Mouse (Mus musculus) CD4-positive, CD25-positive, alpha-beta regulatory T cell, adult 9 weeks (primary cell): ENCODE measurements around the gene Olfr199. TPM values are rescaled to one million over a fixed set of nuclear protein-coding genes. Genes with fewer than 3 reads are reported as not detected.

Experiments
- polyA plus RNA-seq: library from polyadenylated mRNA; unstranded; fragments of 100-300 nt; shearing (Covaris generic); gene quantifications from one replicate; pipeline ENCODE4 v1.2.1, GENCODE M21; 2017

Olfr199 gene
- polyA plus RNA-seq = not detected

DNA sequence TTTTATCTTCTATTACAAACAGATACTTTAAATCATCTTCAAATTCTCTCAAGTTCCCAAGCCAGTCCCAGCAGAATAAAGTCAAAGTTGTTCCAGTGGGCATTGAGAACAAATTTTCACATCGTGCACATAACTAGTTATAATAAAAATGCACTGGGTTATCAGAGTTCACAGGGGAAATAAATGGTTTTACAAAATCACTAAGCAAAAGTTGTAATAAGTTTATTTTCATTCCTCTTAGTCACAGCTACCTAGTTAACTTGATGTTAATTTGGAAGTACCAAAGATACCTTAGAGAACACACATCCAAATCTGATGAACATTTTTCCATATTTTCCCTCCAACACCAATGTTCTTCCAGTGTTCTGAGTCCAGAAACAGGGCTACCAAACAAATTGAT is at the start of gene Olfr199:
TSS of gene Olfr199 (minus strand) at position 101 of the 400 bp plus-strand sequence.

DNA sequence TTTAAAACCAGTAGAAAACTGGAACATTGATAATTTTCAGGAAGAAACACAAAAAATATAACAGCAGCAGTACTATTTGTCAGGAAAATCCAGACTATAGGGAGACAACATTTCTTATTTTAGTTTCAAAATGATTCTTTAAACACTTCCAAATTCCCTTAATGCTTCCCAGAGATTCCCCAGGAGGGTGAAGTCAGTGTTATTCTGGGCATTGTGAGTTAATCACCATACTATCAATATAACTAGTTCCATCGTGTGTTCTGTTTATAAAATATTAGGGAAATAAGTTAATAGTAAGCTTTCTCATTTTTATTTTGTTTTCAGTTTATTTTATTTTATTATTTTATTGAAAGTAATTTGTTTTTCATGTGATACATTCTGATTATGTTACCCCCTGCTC is 16.1 kb downstream of the Olfr199 start, which contains the start of gene Olfr198:
TSS of gene Olfr198 (minus strand) at position 101 of the 400 bp plus-strand sequence.

DNA sequence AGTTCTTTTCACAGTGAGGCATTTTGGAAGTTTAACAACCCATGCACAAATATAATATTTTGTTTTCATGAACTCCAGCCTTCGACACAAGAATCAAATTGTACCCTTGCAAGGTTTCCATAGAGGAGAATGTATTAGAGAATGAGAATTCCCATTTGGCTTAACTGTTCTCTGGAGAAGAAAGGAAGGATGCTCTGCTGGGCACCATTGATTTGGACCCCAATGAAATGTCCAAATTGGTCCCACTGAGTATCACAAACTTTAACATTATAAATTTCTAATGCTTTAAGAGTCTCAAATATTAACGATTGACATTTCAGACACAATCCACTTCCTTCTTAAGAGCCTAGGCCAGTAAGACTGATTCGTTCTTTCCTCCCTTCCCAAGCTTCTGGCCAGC is 49.2 kb downstream of the Olfr199 start, which contains the start of gene Olfr196:
TSS of gene Olfr196 (minus strand) at position 101 of the 400 bp plus-strand sequence.

Other genes with a start within 250 kb of the Olfr199 start
- gene Olfr183, start 224.4 kb downstream of the Olfr199 start, polyA plus RNA-seq = not detected
- gene Olfr186, start 189.5 kb downstream of the Olfr199 start, polyA plus RNA-seq = 0.12 TPM
- gene Olfr187, start 180.0 kb downstream of the Olfr199 start, polyA plus RNA-seq = not detected
- not detected for gene Olfr190, start 141.8 kb downstream of the Olfr199 start, polyA plus RNA-seq
- not detected for gene Olfr191, start 129.9 kb downstream of the Olfr199 start, polyA plus RNA-seq
- not detected for gene Olfr193, start 107.9 kb downstream of the Olfr199 start, polyA plus RNA-seq
- gene Olfr194, start 98.7 kb downstream of the Olfr199 start, polyA plus RNA-seq = not detected
- not detected for gene Olfr195, start 72.7 kb downstream of the Olfr199 start, polyA plus RNA-seq
- gene Olfr196, start 49.3 kb downstream of the Olfr199 start, polyA plus RNA-seq = not detected
- gene Olfr198, start 16.2 kb downstream of the Olfr199 start, polyA plus RNA-seq = not detected
- gene Olfr201, start 52.9 kb upstream of the Olfr199 start, polyA plus RNA-seq = not detected
- gene Olfr202, start 67.0 kb upstream of the Olfr199 start, polyA plus RNA-seq = not detected
- gene Olfr203, start 79.1 kb upstream of the Olfr199 start, polyA plus RNA-seq = not detected
- gene Olfr204, start 98.5 kb upstream of the Olfr199 start, polyA plus RNA-seq = not detected
- not detected for gene Olfr205, start 111.4 kb upstream of the Olfr199 start, polyA plus RNA-seq
- gene Olfr206, start 129.5 kb upstream of the Olfr199 start, polyA plus RNA-seq = not detected
- gene Olfr209, start 144.2 kb upstream of the Olfr199 start, polyA plus RNA-seq = not detected
- not detected for gene Gabrr3, start 187.6 kb upstream of the Olfr199 start, polyA plus RNA-seq